Mouse (Mus musculus) hindbrain, embryonic 15.5 days (tissue): ENCODE results near the gene Ikzf4. TPM values are rescaled to one million over a fixed set of nuclear protein-coding genes. Genes with fewer than 3 reads are reported as not detected.
"Not testable (repeated sequence)": the region's sequence is repeated elsewhere in the genome, so short reads cannot be mapped to it uniquely, and the experiment has no call there.

Experiments used
- ATAC-seq: fragments of 200-750 bp; cut with Nextera tagmentation; 2 replicates; pipeline ENCODE4 v1.8.0; 2017; ENCODE audit warnings: low read depth, moderate number of reproducible peaks, moderate TSS enrichment; ENCODE audit not compliant: low FRiP score
- H3K27ac ChIP-seq: fragments of 300-500 bp; sonication (generic); replicated peaks from 2 replicates; pipeline ENCODE4 v1.5.1; 2015; ENCODE audit warnings: mild to moderate bottlenecking, inconsistent platforms
- H3K27me3 ChIP-seq: fragments of 300-500 bp; sonication (generic); 2 replicates; pipeline ENCODE4 v1.6.1; 2015; ENCODE audit warnings: control low read depth, inconsistent platforms
- H3K36me3 ChIP-seq: fragments of 300-500 bp; sonication (generic); 2 replicates; pipeline ENCODE4 v1.6.1; 2015; ENCODE audit warnings: control low read depth, inconsistent platforms
- H3K4me1 ChIP-seq: fragments of 300-500 bp; sonication (generic); replicated peaks from 2 replicates; pipeline ENCODE4 v1.6.1; 2015; ENCODE audit warnings: control low read depth, inconsistent platforms
- H3K4me2 ChIP-seq: fragments of 300-500 bp; sonication (generic); 2 replicates; pipeline ENCODE4 v1.6.1; 2015; ENCODE audit warnings: moderate library complexity, mild to moderate bottlenecking, inconsistent platforms
- H3K4me3 ChIP-seq: fragments of 300-500 bp; sonication (generic); 2 replicates; pipeline ENCODE4 v1.5.1; 2015; ENCODE audit warnings: mild to moderate bottlenecking, inconsistent platforms
- H3K9ac ChIP-seq: fragments of 300-500 bp; sonication (generic); 2 replicates; pipeline ENCODE4 v1.6.1; 2015; ENCODE audit warnings: inconsistent platforms
- H3K9me3 ChIP-seq: fragments of 300-500 bp; sonication (generic); 2 replicates; pipeline ENCODE4 v1.6.1; 2016; ENCODE audit warnings: control low read depth, inconsistent platforms
- WGBS: fragments of 180-500 bp; shearing (Covaris S2); methylation state at CpG from one replicate; pipeline ENCODE4 v1.1.7; 2015; 5-methylcytosine and 5-hydroxymethylcytosine counted together
- polyA plus RNA-seq: library from polyadenylated mRNA; unstranded; fragments of >200 nt; fragmentation: Nextera tagmentation; extraction: Ambion mirVana; gene quantifications from 2 replicates; pipeline ENCODE4 v1.2.1, GENCODE M21; 2015

Ikzf4 gene
- polyA plus RNA-seq, 1 experiment from 2014 or later: 18.3 TPM

GRCm38 (mm10) chr10:128620241-128620640 is 25.6 kb downstream of the Ikzf4 start:
- peaks cover 24% of the 10 kb centered on the region for H3K36me3 ChIP-seq
- peaks cover 5% of the 10 kb centered on the region for H3K4me1 ChIP-seq
- no peaks in the 10 kb centered on the region for H3K27me3 ChIP-seq

GRCm38 (mm10) chr10:128619148-128619547 is 26.6 kb downstream of the Ikzf4 start:
- not testable (repeated sequence) for H3K9me3 ChIP-seq, H3K4me3 ChIP-seq, H3K9ac ChIP-seq, H3K4me2 ChIP-seq, ATAC-seq, H3K27ac ChIP-seq, H3K4me1 ChIP-seq, H3K27me3 ChIP-seq
- H3K36me3 ChIP-seq: peaks cover 14% of the 10 kb centered on the region
- WGBS: 90% methylated on average over 5 of the region's 5 CpGs

More at GRCm38 (mm10) chr10:128620241-128620640, 25.6 kb downstream of the Ikzf4 start:
- no peak for ATAC-seq
- Histone ChIP-seq H3K9me3 (no peaks in the 10 kb centered on the region), H3K9ac (no peak overlapping the region), H3K4me2 (no peak overlapping the region), H3K27ac (no peak overlapping the region), H3K4me3 (no peak overlapping the region)

- Histone ChIP-seq H3K4me3 (no peak overlapping the region), H3K36me3 (peaks cover 8% of the 10 kb centered on the region), H3K27ac (no peak overlapping the region), H3K4me1 (no peaks in the 10 kb centered on the region), H3K4me2 (no peak overlapping the region), H3K27me3 (no peaks in the 10 kb centered on the region), H3K9me3 (no peaks in the 10 kb centered on the region), H3K9ac (no peak overlapping the region)
- no peak for ATAC-seq
- 74% methylated on average over 1 of the region's 1 CpGs for WGBS
These were observed 27.2 kb downstream of the Ikzf4 start for GRCm38 (mm10) chr10:128618570-128618969.

GRCm38 (mm10) chr10:128615798-128616448 is 29.9 kb downstream of the Ikzf4 start:
- H3K9me3 ChIP-seq, H3K4me3 ChIP-seq, H3K27ac ChIP-seq, H3K36me3 ChIP-seq, H3K27me3 ChIP-seq, H3K4me2 ChIP-seq, ATAC-seq, H3K9ac ChIP-seq, H3K4me1 ChIP-seq: not testable (repeated sequence)
- WGBS: 88% methylated on average over 6 of the region's 7 CpGs

GRCm38 (mm10) chr10:128614934-128615333 is 30.9 kb downstream of the Ikzf4 start:
- H3K27ac ChIP-seq: no peak overlapping the region
- H3K36me3 ChIP-seq: no peaks in the 10 kb centered on the region
- H3K4me3 ChIP-seq: no peak overlapping the region
- H3K9ac ChIP-seq: no peak overlapping the region
- no peaks in the 10 kb centered on the region for H3K9me3 ChIP-seq
- H3K4me2 ChIP-seq: no peak overlapping the region
- no peaks in the 10 kb centered on the region for H3K4me1 ChIP-seq
- no peak for ATAC-seq
- H3K27me3 ChIP-seq: no peaks in the 10 kb centered on the region
- 60% methylated on average over 3 of the region's 3 CpGs for WGBS

GRCm38 (mm10) chr10:128613820-128614219 is 32.0 kb downstream of the Ikzf4 start:
- not testable (repeated sequence) for ATAC-seq, H3K36me3 ChIP-seq, H3K27me3 ChIP-seq, H3K4me2 ChIP-seq, H3K9ac ChIP-seq, H3K27ac ChIP-seq, H3K4me3 ChIP-seq, H3K9me3 ChIP-seq, H3K4me1 ChIP-seq
- WGBS: 77% methylated on average over 4 of the region's 4 CpGs

- Histone ChIP-seq H3K27me3 (no peaks in the 10 kb centered on the region), H3K9me3 (no peaks in the 10 kb centered on the region), H3K36me3 (no peaks in the 10 kb centered on the region), H3K27ac (no peak overlapping the region), H3K9ac (no peak overlapping the region), H3K4me2 (no peak overlapping the region), H3K4me1 (no peaks in the 10 kb centered on the region), H3K4me3 (no peak overlapping the region)
- ATAC-seq: no peak; the same call in 1 of the 2 replicates
- 33% methylated on average over 6 of the region's 6 CpGs for WGBS
These were observed 32.7 kb downstream of the Ikzf4 start for GRCm38 (mm10) chr10:128613154-128613440.

GRCm38 (mm10) chr10:128612433-128613153 is 33.2 kb downstream of the Ikzf4 start:
- H3K27ac ChIP-seq: no peak overlapping the region
- no peak overlapping the region for H3K9ac ChIP-seq
- H3K4me3 ChIP-seq: no peak overlapping the region
- no peaks in the 10 kb centered on the region for H3K9me3 ChIP-seq
- H3K36me3 ChIP-seq: no peaks in the 10 kb centered on the region
- H3K27me3 ChIP-seq: no peaks in the 10 kb centered on the region
- no peaks in the 10 kb centered on the region for H3K4me1 ChIP-seq
- peak; percentile 84; the same call in 1 of the 2 replicates for ATAC-seq
- 15% methylated on average over 16 of the region's 16 CpGs for WGBS
- peak overlapping the region; percentile 5; the same call in 1 of the 2 replicates for H3K4me2 ChIP-seq

- no peaks in the 10 kb centered on the region for H3K27me3 ChIP-seq
- H3K9me3 ChIP-seq: no peaks in the 10 kb centered on the region
- no peak for ATAC-seq
- H3K9ac ChIP-seq: no peak overlapping the region
- no peak overlapping the region for H3K4me3 ChIP-seq
- WGBS: 52% methylated on average over 2 of the region's 2 CpGs
- no peak overlapping the region for H3K4me2 ChIP-seq
- H3K4me1 ChIP-seq: no peaks in the 10 kb centered on the region
- no peaks in the 10 kb centered on the region for H3K36me3 ChIP-seq
- H3K27ac ChIP-seq: no peak overlapping the region
These were observed 39.3 kb downstream of the Ikzf4 start for GRCm38 (mm10) chr10:128606483-128606882.

- Histone ChIP-seq H3K27ac (no peak overlapping the region), H3K36me3 (no peaks in the 10 kb centered on the region), H3K4me1 (no peaks in the 10 kb centered on the region), H3K27me3 (no peaks in the 10 kb centered on the region), H3K4me3 (no peak overlapping the region), H3K9ac (no peak overlapping the region), H3K9me3 (no peaks in the 10 kb centered on the region), H3K4me2 (no peak overlapping the region)
- 84% methylated on average over 4 of the region's 4 CpGs for WGBS
- no peak for ATAC-seq
These were observed 43.2 kb downstream of the Ikzf4 start for GRCm38 (mm10) chr10:128602470-128603128.

GRCm38 (mm10) chr10:128601499-128601898 is 44.3 kb downstream of the Ikzf4 start:
- no peaks in the 10 kb centered on the region for H3K9me3 ChIP-seq
- ATAC-seq: no peak
- no peak overlapping the region for H3K9ac ChIP-seq
- H3K4me1 ChIP-seq: no peaks in the 10 kb centered on the region
- no peaks in the 10 kb centered on the region for H3K27me3 ChIP-seq
- no peak overlapping the region for H3K4me2 ChIP-seq
- no peaks in the 10 kb centered on the region for H3K36me3 ChIP-seq
- H3K4me3 ChIP-seq: no peak overlapping the region
- 92% methylated on average over 1 of the region's 1 CpGs for WGBS
- no peak overlapping the region for H3K27ac ChIP-seq

- WGBS: 85% methylated on average over 2 of the region's 2 CpGs
- Histone ChIP-seq H3K9ac (no peak overlapping the region), H3K4me2 (no peak overlapping the region), H3K9me3 (no peaks in the 10 kb centered on the region), H3K27me3 (no peaks in the 10 kb centered on the region), H3K27ac (no peak overlapping the region), H3K4me1 (no peaks in the 10 kb centered on the region), H3K36me3 (no peaks in the 10 kb centered on the region), H3K4me3 (no peak overlapping the region)
- no peak for ATAC-seq
These were observed 47.3 kb downstream of the Ikzf4 start for GRCm38 (mm10) chr10:128598476-128598875.
